ENCODE assay signal across 7 mouse cellular contexts in genomic region chr10:77622055-77622988, GRCm38 (mm10). TPM values are rescaled to one million over a fixed set of nuclear protein-coding genes. Genes with fewer than 3 reads are reported as not detected.
A peak's percentile ranks its signal among the peaks of the same experiment; 100 is the strongest.
DNase-seq lines count a peak whose midpoint lies in the region; ATAC-seq and TF ChIP-seq lines count a peak whose summit lies in the region.

Ube2g2 (plus strand) TSS chr10:77622275.

- no peaks in the 10 kb centered on the region for H3K27me3 ChIP-seq in intestine, postnatal 0 days (replicated peaks; ENCODE audit: control insufficient read depth, insufficient read depth, low read length)
- no peaks in the 10 kb centered on the region for H3K27me3 ChIP-seq in limb, embryonic 10.5 days (ENCODE audit: low read depth, poor library complexity, severe bottlenecking)
- H3K27me3 ChIP-seq in midbrain, embryonic 12.5 days: no peaks in the 10 kb centered on the region

- peak within 1 kb of the TSS; percentile 95 for H3K9ac ChIP-seq in intestine, postnatal 0 days (ENCODE audit: low read depth, low read length)
- H3K9ac ChIP-seq in midbrain, embryonic 12.5 days (replicated peaks): peak within 1 kb of the TSS; percentile 98

- H3K27ac ChIP-seq in intestine, postnatal 0 days (ENCODE audit: low read depth, low read length): peak within 1 kb of the TSS; percentile 88
- peak within 1 kb of the TSS; percentile 93 for H3K27ac ChIP-seq in limb, embryonic 10.5 days
- peak within 1 kb of the TSS; percentile 84 for H3K27ac ChIP-seq in midbrain, embryonic 12.5 days (replicated peaks)

- peak within 1 kb of the TSS; percentile 85 for H3K4me2 ChIP-seq in intestine, postnatal 0 days (replicated peaks; ENCODE audit: low read depth)
- H3K4me2 ChIP-seq in midbrain, embryonic 12.5 days (replicated peaks): peak within 1 kb of the TSS; percentile 79

- WGBS in intestine, postnatal 0 days: under 1% methylated on average over 83 of the region's 96 CpGs
- under 1% methylated on average over 96 of the region's 96 CpGs for WGBS in limb, embryonic 10.5 days
- WGBS in midbrain, embryonic 12.5 days: under 1% methylated on average over 91 of the region's 96 CpGs

- 0 out of 2 replicates have a peak, but pooled peaks cover 3% of the 10 kb centered on the region for H3K4me1 ChIP-seq in intestine, postnatal 0 days (replicated peaks; ENCODE audit: control insufficient read depth, insufficient read depth, low read length)
- peaks cover 23% of the 10 kb centered on the region for H3K4me1 ChIP-seq in limb, embryonic 10.5 days
- H3K4me1 ChIP-seq in midbrain, embryonic 12.5 days: peaks cover 26% of the 10 kb centered on the region

- peak; percentile 97 for DNase-seq in adrenal gland, postnatal 14 days
- peak; percentile 89 for DNase-seq in embryo, embryonic 9.5 days (ENCODE audit: extremely low spot score)
- no peak for DNase-seq in gonadal fat pad, adult 2 months (ENCODE audit: low read depth)
- DNase-seq in limb, embryonic 10.5 days (ENCODE audit: low spot score): peak; percentile 93
- DNase-seq in skeletal muscle tissue, adult 2 months (ENCODE audit: low read depth, low spot score): peak; percentile 88

- peak within 1 kb of the TSS; percentile 84 for H3K4me3 ChIP-seq in intestine, postnatal 0 days (ENCODE audit: low read depth, low read length)
- H3K4me3 ChIP-seq in limb, embryonic 10.5 days: peak within 1 kb of the TSS; percentile 93
- H3K4me3 ChIP-seq in midbrain, embryonic 12.5 days: peak within 1 kb of the TSS; percentile 99

- peak; percentile 96 for ATAC-seq in intestine, postnatal 0 days
- peak; percentile 90 for ATAC-seq in midbrain, embryonic 12.5 days (ENCODE audit: low FRiP score, low read depth)

- H3K36me3 ChIP-seq in intestine, postnatal 0 days (ENCODE audit: control insufficient read depth, insufficient read depth): peaks cover 18% of the 10 kb centered on the region
- peaks cover 39% of the 10 kb centered on the region for H3K36me3 ChIP-seq in limb, embryonic 10.5 days
- peaks cover 19% of the 10 kb centered on the region for H3K36me3 ChIP-seq in midbrain, embryonic 12.5 days

- no peaks in the 10 kb centered on the region for H3K9me3 ChIP-seq in intestine, postnatal 0 days (ENCODE audit: control insufficient read depth)
- H3K9me3 ChIP-seq in limb, embryonic 10.5 days (replicated peaks): no peaks in the 10 kb centered on the region
- H3K9me3 ChIP-seq in midbrain, embryonic 12.5 days: no peaks in the 10 kb centered on the region

- TF ChIP-seq CTCF in intestine, postnatal 0 days (IDR thresholded peaks at IDR 0.05; ENCODE audit: low read depth): no peak

RNA-seq across cellular contexts. Expression of gene Ube2g2, which starts in this region (rescaled TPM):
- 49.8 and 50.2 TPM in 2 replicates for total RNA-seq in adrenal gland, postnatal 14 days (2021)
- polyA plus RNA-seq in gonadal fat pad, adult 2 months (2012; rRNA removed): 46.0 and 47.8 TPM in 2 replicates
- polyA plus RNA-seq in intestine, postnatal 0 days (2015; fragmentation: Nextera tagmentation; extraction: Ambion mirVana): 36.4 and 37.8 TPM in 2 replicates
- 98.4 and 104 TPM in 2 replicates for polyA plus RNA-seq in limb, embryonic 10.5 days (2016; fragmentation: Nextera tagmentation; extraction: Ambion mirVana)
- polyA plus RNA-seq in midbrain, embryonic 12.5 days (2016; fragmentation: Nextera tagmentation; extraction: Ambion mirVana): 83.6 and 84.2 TPM in 2 replicates
